Mouse (Mus musculus): Measurements from ENCODE around the gene Gm36079. TPM values are rescaled to one million over a fixed set of nuclear protein-coding genes. Genes with fewer than 3 reads are reported as not detected.

The Gm36079 gene
- not detected for polyA plus RNA-seq (2015; fragmentation: Illumina TruSeq; extraction: RNeasy Lipid Tissue Mini Kit (QIAGEN cat#74804); ENCODE audit: insufficient read depth, low replicate concordance)

GRCm38 (mm10) chr13:120026911-120027310, at the start of gene Gm36079:
Gm36079 (minus strand) TSS chr13:120027011.

DNA sequence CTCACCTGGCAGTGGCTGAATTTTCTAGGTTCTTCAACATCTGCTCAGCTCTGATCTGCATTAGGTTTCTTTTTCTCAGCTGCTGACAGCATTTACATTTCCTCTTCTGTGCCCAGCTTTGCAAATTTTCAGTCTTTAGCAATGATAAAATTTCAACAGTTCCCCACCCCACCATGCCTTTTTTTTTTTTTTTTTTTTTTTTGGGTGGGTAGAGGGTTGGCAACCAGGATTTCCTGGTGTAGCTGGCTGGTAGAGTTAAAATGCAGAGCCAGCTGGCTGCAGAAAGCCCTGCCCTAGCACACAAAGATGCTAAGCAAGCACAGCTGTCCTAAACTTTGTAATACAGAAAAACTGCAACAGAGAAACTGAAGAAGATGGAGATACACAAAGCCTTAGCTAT, 25.3 kb upstream of the Gm36079 start, which contains the start of gene Gm21188:
Gm21188 (minus strand) TSS at position 110 of the 400 bp plus-strand sequence.

Other genes with a start within 250 kb of the Gm36079 start
- gene Zfp131, start 236.1 kb downstream of the Gm36079 start, polyA plus RNA-seq (2015; fragmentation: Illumina TruSeq; extraction: RNeasy Lipid Tissue Mini Kit (QIAGEN cat#74804); ENCODE audit: insufficient read depth, low replicate concordance) = 70.1 TPM
- gene AF067063, start 196.8 kb downstream of the Gm36079 start, polyA plus RNA-seq (2015; fragmentation: Illumina TruSeq; extraction: RNeasy Lipid Tissue Mini Kit (QIAGEN cat#74804); ENCODE audit: insufficient read depth, low replicate concordance) = not detected
- 3.9 TPM for gene D13Ertd608e, start 191.0 kb downstream of the Gm36079 start, polyA plus RNA-seq (2015; fragmentation: Illumina TruSeq; extraction: RNeasy Lipid Tissue Mini Kit (QIAGEN cat#74804); ENCODE audit: insufficient read depth, low replicate concordance)
- gene Tcstv1, start 132.2 kb downstream of the Gm36079 start, polyA plus RNA-seq (2015; fragmentation: Illumina TruSeq; extraction: RNeasy Lipid Tissue Mini Kit (QIAGEN cat#74804); ENCODE audit: insufficient read depth, low replicate concordance) = not detected
- 0.46 TPM for gene Gm21761, start 97.7 kb downstream of the Gm36079 start, polyA plus RNA-seq (2015; fragmentation: Illumina TruSeq; extraction: RNeasy Lipid Tissue Mini Kit (QIAGEN cat#74804); ENCODE audit: insufficient read depth, low replicate concordance)
- gene B020031M17Rik, start 76.2 kb downstream of the Gm36079 start, polyA plus RNA-seq (2015; fragmentation: Illumina TruSeq; extraction: RNeasy Lipid Tissue Mini Kit (QIAGEN cat#74804); ENCODE audit: insufficient read depth, low replicate concordance) = 1.2 TPM
- 16.9 TPM for gene Gm21188, start 25.2 kb upstream of the Gm36079 start, polyA plus RNA-seq (2015; fragmentation: Illumina TruSeq; extraction: RNeasy Lipid Tissue Mini Kit (QIAGEN cat#74804); ENCODE audit: insufficient read depth, low replicate concordance)
- not detected for gene Gm20767, start 113.2 kb upstream of the Gm36079 start, polyA plus RNA-seq (2015; fragmentation: Illumina TruSeq; extraction: RNeasy Lipid Tissue Mini Kit (QIAGEN cat#74804); ENCODE audit: insufficient read depth, low replicate concordance)
- gene Gm21818, start 145.4 kb upstream of the Gm36079 start, polyA plus RNA-seq (2015; fragmentation: Illumina TruSeq; extraction: RNeasy Lipid Tissue Mini Kit (QIAGEN cat#74804); ENCODE audit: insufficient read depth, low replicate concordance) = not detected
- 23.8 TPM for gene Gm21762, start 188.9 kb upstream of the Gm36079 start, polyA plus RNA-seq (2015; fragmentation: Illumina TruSeq; extraction: RNeasy Lipid Tissue Mini Kit (QIAGEN cat#74804); ENCODE audit: insufficient read depth, low replicate concordance)
- gene Gm21731, start 212.1 kb upstream of the Gm36079 start, polyA plus RNA-seq (2015; fragmentation: Illumina TruSeq; extraction: RNeasy Lipid Tissue Mini Kit (QIAGEN cat#74804); ENCODE audit: insufficient read depth, low replicate concordance) = not detected
- gene AF067061, start 236.1 kb upstream of the Gm36079 start, polyA plus RNA-seq (2015; fragmentation: Illumina TruSeq; extraction: RNeasy Lipid Tissue Mini Kit (QIAGEN cat#74804); ENCODE audit: insufficient read depth, low replicate concordance) = 5.5 TPM

All from spleen, adult 10 weeks (tissue).